Mouse (Mus musculus) stomach, postnatal 0 days (tissue): ENCODE measurements at regions not wholly inside any gene's neighbourhood (a gene's known extent, or its start where the extent isn't known, plus 50 kb on each side); places are given as distances from the start of the nearest gene placed in this dataset.
A peak's percentile ranks its signal among the peaks of the same experiment; 100 is the strongest.

Source experiments
- CTCF ChIP-seq: IDR thresholded peaks from 2 replicates; pipeline ENCODE4 v1.5.1; 2016; ENCODE audit warnings: antibody characterized with exemption, low read depth, mild to moderate bottlenecking, moderate library complexity
- EP300 ChIP-seq: optimal IDR thresholded peaks from 2 replicates; pipeline ENCODE3; 2016; ENCODE audit warnings: antibody characterized with exemption

- TF ChIP-seq EP300 (no peak), CTCF (0 out of 2 replicates have a peak, but pooled peaks have one; percentile 4)
Observed at GRCm38 (mm10) chr10:97334606-97335150, 144.7 kb upstream of the Dcn start.
